Comparison of ENCODE assay signal across 18 mouse cellular contexts in the genomic region with DNA sequence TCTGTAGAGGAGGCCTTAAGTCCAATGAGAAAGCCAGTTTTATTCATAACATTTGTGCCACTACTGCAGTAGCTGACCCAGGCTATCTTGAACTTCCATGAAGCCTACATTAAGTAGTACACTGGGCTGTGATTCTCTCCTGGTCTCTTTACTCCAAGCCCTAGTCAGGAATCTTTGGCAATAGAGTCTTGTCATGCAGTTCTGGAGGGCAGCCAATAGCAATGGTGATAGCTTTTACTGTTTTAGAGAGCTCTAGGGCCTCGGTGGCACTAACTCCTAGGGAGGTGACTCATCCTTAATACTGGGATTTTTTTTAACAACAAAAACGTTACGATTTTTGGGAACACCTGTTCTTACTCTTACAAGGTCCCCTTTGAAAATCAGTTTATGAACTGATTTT. TPM values are rescaled to one million over a fixed set of nuclear protein-coding genes. Genes with fewer than 3 reads are reported as not detected.
"Had no signal": no experiment of that assay in that cellular context is flagged by ENCODE, and none has a peak within 500 bp of the region (broad histone marks: within the 10 kb centered on the region; RNA-seq: fewer than 3 reads in every experiment).

No protein-coding gene starts in this region.

- H3K4me1 ChIP-seq: limb, embryonic 12.5 days; limb, embryonic 15.5 days; midbrain, embryonic 13.5 days had no signal

- H3K9me3 ChIP-seq: limb, embryonic 12.5 days; limb, embryonic 15.5 days; midbrain, embryonic 13.5 days had no signal

- H3K36me3 ChIP-seq: limb, embryonic 12.5 days; limb, embryonic 15.5 days; midbrain, embryonic 13.5 days had no signal

- DNase-seq: kidney, postnatal 36 days; left cerebral cortex, postnatal 4 days; liver, postnatal 0 days; lung, embryonic 14.5 days; right cerebral cortex, postnatal 4 days; thymus, adult 2 months; thymus, postnatal 14 days; thymus, postnatal 4 days had no signal

- ATAC-seq: liver, postnatal 0 days; lung, postnatal 0 days; midbrain, embryonic 13.5 days had no signal

- H3K27me3 ChIP-seq: limb, embryonic 12.5 days; limb, embryonic 15.5 days; midbrain, embryonic 13.5 days had no signal

- H3K9ac ChIP-seq: limb, embryonic 12.5 days; limb, embryonic 15.5 days; liver, embryonic 14.5 days; liver, postnatal 0 days; lung, embryonic 14.5 days; midbrain, embryonic 13.5 days had no signal

- H3K4me2 ChIP-seq: limb, embryonic 12.5 days; limb, embryonic 15.5 days; liver, embryonic 11.5 days; lung, embryonic 14.5 days; midbrain, embryonic 13.5 days had no signal

- H3K4me3 ChIP-seq: limb, embryonic 12.5 days; limb, embryonic 15.5 days; midbrain, embryonic 13.5 days had no signal

- H3K27ac ChIP-seq: kidney, postnatal 0 days; limb, embryonic 12.5 days; limb, embryonic 15.5 days; liver, embryonic 14.5 days; macrophage; midbrain, embryonic 13.5 days; stomach, postnatal 0 days had no signal

RNA-seq across cellular contexts. Expression of a gene that starts 54.1 kb away (rescaled TPM):
- total RNA-seq: megakaryocyte, adult 5-6 weeks had no signal
- polyA plus RNA-seq: liver, postnatal 0 days had no signal
